In the genomic region with DNA sequence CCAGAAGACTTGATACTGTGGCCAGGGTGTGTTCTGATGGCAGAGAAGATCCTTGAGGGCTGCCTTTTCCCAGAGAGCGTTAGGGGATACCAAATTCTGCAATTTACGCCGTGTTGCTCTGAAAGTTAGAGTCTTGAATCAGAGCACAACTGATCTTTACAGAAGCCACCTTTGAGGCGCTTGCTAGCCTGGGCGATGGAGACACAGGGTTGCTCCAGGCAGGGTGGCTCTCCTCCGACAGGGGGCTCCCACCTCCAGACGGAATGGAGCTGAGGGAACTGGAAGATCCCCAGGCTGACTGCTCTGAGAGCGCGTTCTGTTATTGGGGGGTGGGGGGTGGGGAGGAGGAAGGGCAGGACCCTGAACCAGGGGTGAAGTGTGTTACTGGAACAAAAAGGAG, we compare ENCODE assay signal across 8 mouse cellular contexts. TPM values are rescaled to one million over a fixed set of nuclear protein-coding genes. Genes with fewer than 3 reads are reported as not detected.
DNase-seq lines count a peak whose midpoint lies in the region; ATAC-seq and TF ChIP-seq lines count a peak whose summit lies in the region.

No protein-coding gene starts in this region.

- H3K4me1 ChIP-seq in lung, embryonic 14.5 days (ENCODE audit: insufficient read depth), result no peaks in the 10 kb centered on the region; the same call in 1 of the 2 replicates
- H3K4me1 ChIP-seq in lung, adult 2 months (ENCODE audit: control insufficient read depth, insufficient read depth, low read length), result peaks cover 2% of the 10 kb centered on the region; the same call in 1 of the 2 replicates
- peaks cover 15% of the 10 kb centered on the region for H3K4me1 ChIP-seq in heart, embryonic 15.5 days (replicated peaks)
- peaks cover 34% of the 10 kb centered on the region for H3K4me1 ChIP-seq in midbrain, embryonic 13.5 days (replicated peaks)

- peak; percentile 41 for DNase-seq in lung, embryonic 14.5 days
- no peak for DNase-seq in lung, adult 2 months
- peak; percentile 57 for DNase-seq in embryo, embryonic 11 days
- DNase-seq in kidney, postnatal 14 days, result peak; percentile 43
- peak; percentile 21 for DNase-seq in testis, postnatal 14 days (ENCODE audit: low spot score)
- no peak for DNase-seq in urinary bladder, adult 2 months (ENCODE audit: low spot score)

- H3K27ac ChIP-seq in lung, embryonic 14.5 days (ENCODE audit: low read depth), result no peak overlapping the region
- no peak overlapping the region for H3K27ac ChIP-seq in heart, embryonic 15.5 days
- no peak overlapping the region for H3K27ac ChIP-seq in midbrain, embryonic 13.5 days

- H3K4me2 ChIP-seq in lung, embryonic 14.5 days, result peak overlapping the region; percentile 97
- H3K4me2 ChIP-seq in heart, embryonic 15.5 days, result peak overlapping the region; percentile 94
- H3K4me2 ChIP-seq in midbrain, embryonic 13.5 days (replicated peaks), result peak overlapping the region; percentile 86; the same call in 1 of the 2 replicates

- WGBS in lung, embryonic 14.5 days, result 6% methylated on average over 9 of the region's 9 CpGs
- WGBS in lung, adult 2 months, result 6% methylated on average over 9 of the region's 9 CpGs
- WGBS in heart, embryonic 15.5 days, result 6% methylated on average over 9 of the region's 9 CpGs
- 3% methylated on average over 9 of the region's 9 CpGs for WGBS in midbrain, embryonic 13.5 days

- TF ChIP-seq CTCF in lung, embryonic 14.5 days (IDR thresholded peaks at IDR 0.05; ENCODE audit: low read depth), result peak; percentile 50
- no peak for TF ChIP-seq CTCF in lung, adult 2 months (IDR thresholded peaks at IDR 0.05; ENCODE audit: insufficient read depth, low read length)

- peaks cover 44% of the 10 kb centered on the region for H3K27me3 ChIP-seq in lung, embryonic 14.5 days (ENCODE audit: insufficient read depth, low read length)
- peaks cover 63% of the 10 kb centered on the region for H3K27me3 ChIP-seq in heart, embryonic 15.5 days
- H3K27me3 ChIP-seq in midbrain, embryonic 13.5 days, result peaks cover 59% of the 10 kb centered on the region

- peak overlapping the region; percentile 46; the same call in 1 of the 2 replicates for H3K4me3 ChIP-seq in lung, embryonic 14.5 days (ENCODE audit: low read depth, low read length)
- no peak overlapping the region for H3K4me3 ChIP-seq in lung, adult 2 months (replicated peaks; ENCODE audit: extremely low read depth, low read depth, low read length)
- H3K4me3 ChIP-seq in heart, embryonic 15.5 days, result peak overlapping the region; percentile 54; the same call in 1 of the 2 replicates
- peak overlapping the region; percentile 46; the same call in 1 of the 2 replicates for H3K4me3 ChIP-seq in midbrain, embryonic 13.5 days (replicated peaks)

- peaks cover 5% of the 10 kb centered on the region; the same call in 1 of the 2 replicates for H3K9me3 ChIP-seq in lung, embryonic 14.5 days (ENCODE audit: low read depth, low read length)
- no peaks in the 10 kb centered on the region for H3K9me3 ChIP-seq in heart, embryonic 15.5 days (replicated peaks)
- no peaks in the 10 kb centered on the region for H3K9me3 ChIP-seq in midbrain, embryonic 13.5 days

- H3K36me3 ChIP-seq in lung, embryonic 14.5 days (ENCODE audit: insufficient read depth), result no peaks in the 10 kb centered on the region
- no peaks in the 10 kb centered on the region for H3K36me3 ChIP-seq in heart, embryonic 15.5 days
- no peaks in the 10 kb centered on the region for H3K36me3 ChIP-seq in midbrain, embryonic 13.5 days

- ATAC-seq in lung, embryonic 14.5 days (ENCODE audit: insufficient read depth), result no peak
- ATAC-seq in heart, embryonic 15.5 days (replicated peaks; ENCODE audit: insufficient number of reproducible peaks, insufficient read depth, low FRiP score, low read depth), result no peak
- peak; percentile 54; the same call in 1 of the 2 replicates for ATAC-seq in midbrain, embryonic 13.5 days

- TF ChIP-seq POLR2A in lung, adult 2 months (IDR thresholded peaks at IDR 0.05; ENCODE audit: borderline replicate concordance, extremely low read depth, low read depth, low read length), result no peak

- no peak overlapping the region for H3K9ac ChIP-seq in lung, embryonic 14.5 days
- H3K9ac ChIP-seq in heart, embryonic 15.5 days, result no peak overlapping the region
- H3K9ac ChIP-seq in midbrain, embryonic 13.5 days (replicated peaks), result no peak overlapping the region

RNA-seq across cellular contexts. Expression of a gene that starts 0.9 kb away (rescaled TPM):
- not detected in 2 replicates for polyA plus RNA-seq in lung, embryonic 14.5 days (2014; fragmentation: Nextera tagmentation; extraction: Ambion mirVana)
- 0.32 and 0.66 TPM in 2 replicates for polyA plus RNA-seq in lung, adult 2 months (2012; rRNA removed)
- polyA plus RNA-seq in heart, embryonic 15.5 days (2015; fragmentation: Nextera tagmentation; extraction: Ambion mirVana), result 0.04 TPM in 1 of 2 replicates, not detected in the other
- polyA plus RNA-seq in midbrain, embryonic 13.5 days (2015; fragmentation: Nextera tagmentation; extraction: Ambion mirVana), result 0.35 and 0.52 TPM in 2 replicates
- polyA plus RNA-seq in urinary bladder, adult 2 months (2012; rRNA removed), result 0.88 and 0.96 TPM in 2 replicates

Comparison
In these comparisons a context has a peak if more than half of its experiments do, and no peak if none do; other contexts are left out.
1. DNase-seq: peak in lung, embryonic 14.5 days (single experiment), embryo, embryonic 11 days (single experiment), kidney, postnatal 14 days (single experiment) and testis, postnatal 14 days (single experiment); none in lung, adult 2 months (single experiment) and urinary bladder, adult 2 months (single experiment).
2. Peak in every context shown above with its lines, with median percentiles within 50 percentile points of each other: H3K4me2 ChIP-seq.